Mouse (Mus musculus): ENCODE measurements at regions not wholly inside any gene's neighbourhood (a gene's known extent, or its start where the extent isn't known, plus 50 kb on each side); places are given as distances from the start of the nearest gene placed in this dataset.
"Not testable (repeated sequence)": the region's sequence is repeated elsewhere in the genome, so short reads cannot be mapped to it uniquely, and the experiment has no call there.

DNA sequence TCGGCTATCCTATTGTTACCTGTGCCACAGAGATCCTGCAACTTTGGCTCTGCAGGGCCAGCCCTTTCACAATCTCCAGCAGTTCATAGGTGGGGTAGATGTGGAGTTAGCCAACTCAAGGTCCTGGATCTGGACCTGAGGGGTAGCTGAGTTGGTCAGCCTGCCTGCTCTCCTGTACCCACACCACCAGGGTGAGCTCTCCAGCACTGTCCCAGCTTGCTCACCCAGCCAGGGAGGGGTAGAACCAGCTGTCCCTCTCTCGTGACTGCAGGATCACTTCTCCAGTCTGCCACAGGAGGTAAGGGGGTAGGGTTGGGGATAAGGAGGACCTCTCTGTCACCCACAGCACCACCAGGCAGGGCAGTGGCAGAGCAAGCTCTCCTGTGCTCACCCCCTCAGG is 104.6 kb upstream of the Arid1b start:
- no peak for ATAC-seq

GRCm38 (mm10) chr17:4890131-4890530 is 104.0 kb upstream of the Arid1b start:
- no peak for ATAC-seq

- ATAC-seq, result no peak
These were observed 102.6 kb upstream of the Arid1b start for GRCm38 (mm10) chr17:4891576-4891975.

DNA sequence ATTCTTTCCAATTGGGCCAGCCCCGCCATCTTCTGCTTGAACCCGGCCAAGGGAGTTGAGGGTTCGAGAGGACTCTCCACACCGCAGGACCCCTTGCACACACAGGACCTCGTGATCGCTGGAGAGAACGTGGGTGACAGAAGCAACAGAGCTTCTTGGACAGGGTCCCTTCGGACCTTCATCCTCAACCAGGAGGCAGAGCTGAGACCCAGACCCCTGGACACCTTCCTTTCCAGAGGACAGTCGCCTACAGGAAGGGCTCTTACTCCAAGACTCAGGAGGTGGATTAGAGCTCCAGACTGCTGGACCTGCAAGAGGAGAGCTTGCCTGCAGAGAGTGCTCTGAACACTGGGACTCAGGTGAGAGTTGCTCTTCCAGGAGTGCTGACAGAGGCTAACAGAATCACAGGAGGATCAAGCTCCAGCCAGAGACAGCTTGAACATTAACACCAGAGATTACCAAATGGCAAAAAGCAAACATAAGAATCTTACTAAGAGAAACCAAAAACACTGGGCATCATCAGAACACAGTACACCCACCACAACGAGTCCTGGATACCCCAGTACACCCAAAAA is 99.3 kb upstream of the Arid1b start:
- not testable (repeated sequence) for ATAC-seq

GRCm38 (mm10) chr17:4903129-4903528 is 91.0 kb upstream of the Arid1b start:
- ATAC-seq, result no peak

DNA sequence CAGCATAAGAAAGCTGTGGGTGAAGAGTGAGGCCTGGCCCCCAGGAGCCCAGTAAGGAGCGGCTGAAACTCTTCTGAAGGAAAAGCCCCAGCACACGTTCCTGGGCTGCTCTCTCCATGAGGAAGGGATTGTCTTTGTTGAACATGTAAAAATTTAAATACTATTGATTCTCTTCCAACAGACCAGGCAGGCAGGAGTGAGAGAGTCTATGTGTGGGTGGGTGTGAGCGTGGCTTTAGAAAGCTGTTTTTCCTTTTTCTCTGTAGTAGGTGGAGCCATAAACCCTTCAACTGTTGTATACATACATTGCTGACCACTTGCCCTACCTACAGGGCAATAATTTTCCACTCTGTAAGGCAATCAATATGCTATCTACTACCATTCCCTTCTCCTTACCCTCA is 87.6 kb upstream of the Arid1b start:
- ATAC-seq, result no peak

DNA sequence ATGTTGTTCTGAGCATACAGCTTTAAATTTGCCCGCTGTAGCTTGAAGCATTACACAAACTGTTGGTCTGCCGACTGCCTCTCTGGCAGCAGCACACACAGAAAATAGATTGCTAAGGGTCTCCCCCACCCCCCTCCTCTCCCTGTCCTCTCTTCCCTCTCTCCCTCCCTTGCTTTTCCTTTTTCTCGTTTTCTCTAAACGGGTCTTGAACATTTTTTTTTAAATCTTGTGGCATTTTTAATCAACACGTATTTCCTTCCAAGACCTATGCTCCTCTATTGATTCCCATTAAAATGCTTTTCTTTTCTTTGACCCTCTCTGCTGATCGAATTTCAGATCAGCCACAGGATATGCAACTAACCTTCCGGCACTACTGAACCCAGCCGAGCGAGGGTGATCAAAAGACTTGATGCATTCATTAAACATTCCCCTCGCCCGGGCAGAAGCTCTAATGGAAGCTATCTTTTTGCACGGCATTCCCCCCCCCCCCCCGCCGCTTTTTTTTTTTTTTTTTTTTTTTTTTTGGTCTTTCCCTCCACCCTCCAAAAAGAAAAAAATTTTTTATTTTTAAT is 86.9 kb upstream of the Arid1b start:
- peak; percentile 21 for ATAC-seq

- ATAC-seq, result peak; percentile 86
These were observed 86.1 kb upstream of the Arid1b start for GRCm38 (mm10) chr17:4907841-4908571.

DNA sequence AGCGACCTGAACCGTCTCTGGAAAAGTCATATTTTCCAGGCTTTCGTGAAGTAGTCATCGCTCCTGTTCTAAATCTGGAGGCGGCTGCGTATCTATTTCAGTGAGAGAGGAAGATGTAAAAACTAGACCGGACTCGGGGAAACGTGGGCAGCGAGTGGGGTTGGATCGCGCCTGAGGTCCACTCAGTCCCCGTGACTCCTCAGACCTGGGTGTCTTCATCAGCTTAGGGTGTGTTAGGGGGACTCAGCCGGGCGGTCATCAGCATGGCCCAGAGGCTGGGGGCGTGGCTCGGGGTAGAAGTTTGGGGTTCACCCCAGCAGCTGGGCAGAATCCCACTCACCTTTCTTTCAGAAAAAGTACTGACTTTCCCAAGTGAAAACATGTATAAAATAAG is 85.6 kb upstream of the Arid1b start:
- peak; percentile 36 for ATAC-seq

DNA sequence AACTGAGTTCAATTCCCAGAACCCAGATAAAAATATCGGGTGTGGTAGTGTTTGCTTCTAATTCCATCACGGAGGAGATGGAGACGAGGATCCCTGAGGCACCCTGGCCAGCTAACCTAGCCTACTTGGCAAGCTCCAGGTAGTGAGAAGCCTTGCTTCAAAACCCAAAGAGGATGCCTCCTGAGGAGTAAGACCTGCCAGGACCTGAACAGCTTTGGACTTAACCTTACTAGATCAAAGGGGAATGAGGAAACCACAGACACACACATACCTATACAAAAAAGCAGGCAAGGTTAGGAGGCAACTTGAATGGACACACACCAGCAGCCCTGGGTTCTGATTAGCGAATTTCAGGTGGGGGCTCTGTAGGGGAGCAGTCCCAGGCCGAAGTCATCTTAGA is 84.0 kb upstream of the Arid1b start:
- ATAC-seq, result no peak

GRCm38 (mm10) chr17:4913001-4913400 is 81.1 kb upstream of the Arid1b start:
- no peak for ATAC-seq

GRCm38 (mm10) chr17:4919866-4920495 is 74.2 kb upstream of the Arid1b start:
- ATAC-seq, result no peak

DNA sequence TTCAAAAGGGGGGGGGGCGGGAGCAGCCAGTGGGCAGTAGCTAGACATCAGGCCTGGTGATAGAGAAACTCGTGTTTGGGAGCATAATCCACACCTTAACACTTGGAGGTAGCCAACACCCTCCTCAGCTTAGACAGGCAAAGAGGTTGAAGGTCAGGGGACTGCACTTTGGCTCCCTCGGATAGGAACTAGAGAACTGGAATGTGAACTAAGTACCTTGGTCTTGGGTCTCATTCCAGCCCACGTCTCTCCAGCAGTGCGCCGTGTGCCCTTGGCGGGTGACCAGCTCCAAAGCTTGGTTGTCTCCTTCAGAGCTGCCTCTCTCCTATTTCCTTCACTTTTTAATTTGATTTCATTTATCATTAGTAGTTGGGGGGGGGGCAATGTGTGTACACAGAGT is 73.0 kb upstream of the Arid1b start:
- ATAC-seq, result no peak

DNA sequence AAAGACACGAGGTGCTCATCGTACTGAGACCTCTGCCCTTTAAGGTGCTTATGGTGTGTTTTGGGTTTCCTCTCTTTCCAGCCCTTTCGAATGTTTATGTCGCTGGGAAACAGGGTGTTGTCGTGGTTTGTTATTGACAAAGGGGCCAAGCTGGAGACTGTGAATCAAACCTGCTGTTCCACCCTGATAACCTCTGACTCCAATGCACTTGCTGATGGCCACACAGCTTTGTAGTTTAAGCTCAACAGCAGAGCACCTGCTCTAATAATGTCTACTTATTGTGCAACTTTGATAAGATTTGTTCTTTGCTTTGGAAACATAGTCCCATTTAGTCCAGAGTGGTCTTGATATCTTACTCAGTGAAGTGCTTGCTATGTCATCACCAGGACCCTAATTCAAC is 65.5 kb upstream of the Arid1b start:
- ATAC-seq, result no peak

DNA sequence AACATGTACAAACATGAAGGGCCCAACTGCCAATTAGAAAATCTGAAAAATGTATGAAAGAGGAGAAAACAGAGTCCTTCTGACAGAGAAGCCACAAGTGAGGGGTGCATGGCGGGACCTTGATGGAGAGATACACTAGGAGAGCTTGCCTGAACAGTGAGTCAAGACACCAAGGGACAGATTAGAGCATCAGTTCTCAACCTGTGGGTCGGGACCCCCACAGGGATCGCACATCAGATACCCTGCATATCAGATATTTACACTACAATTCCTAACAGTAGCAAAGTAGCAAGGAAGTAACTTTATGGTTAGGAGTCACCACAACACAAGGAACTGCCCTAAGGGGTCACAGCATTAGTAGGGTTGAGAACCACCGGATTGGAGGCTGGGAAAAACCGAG is 58.9 kb upstream of the Arid1b start:
- no peak for ATAC-seq

GRCm38 (mm10) chr17:4940589-4940988 is 53.5 kb upstream of the Arid1b start:
- no peak for ATAC-seq

- no peak for ATAC-seq
These were observed 52.8 kb upstream of the Arid1b start for GRCm38 (mm10) chr17:4941286-4941800.

DNA sequence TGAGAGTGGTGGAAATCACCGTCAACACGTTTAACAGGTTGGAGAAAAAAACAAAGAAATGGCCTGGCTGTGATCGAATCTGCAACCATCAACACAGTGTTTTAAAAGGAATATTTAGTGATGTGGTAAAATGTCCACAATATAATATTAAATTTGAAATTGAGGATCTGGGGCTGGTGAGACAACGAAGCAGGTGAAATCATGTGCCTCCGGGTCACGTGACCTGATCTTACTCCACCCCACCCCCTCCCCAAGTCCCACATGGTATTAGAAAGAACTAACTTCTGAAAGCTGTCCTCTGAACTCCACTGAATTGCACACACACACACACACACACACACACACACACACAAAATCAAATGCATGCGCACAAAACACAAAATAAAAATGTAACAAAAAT is 51.3 kb upstream of the Arid1b start:
- no peak for ATAC-seq
